Mouse (Mus musculus): ENCODE results near the gene Setd7. TPM values are rescaled to one million over a fixed set of nuclear protein-coding genes. Genes with fewer than 3 reads are reported as not detected.

Setd7 gene
- total RNA-seq, 1 experiment from 2014 or later, result 33.5 TPM

DNA sequence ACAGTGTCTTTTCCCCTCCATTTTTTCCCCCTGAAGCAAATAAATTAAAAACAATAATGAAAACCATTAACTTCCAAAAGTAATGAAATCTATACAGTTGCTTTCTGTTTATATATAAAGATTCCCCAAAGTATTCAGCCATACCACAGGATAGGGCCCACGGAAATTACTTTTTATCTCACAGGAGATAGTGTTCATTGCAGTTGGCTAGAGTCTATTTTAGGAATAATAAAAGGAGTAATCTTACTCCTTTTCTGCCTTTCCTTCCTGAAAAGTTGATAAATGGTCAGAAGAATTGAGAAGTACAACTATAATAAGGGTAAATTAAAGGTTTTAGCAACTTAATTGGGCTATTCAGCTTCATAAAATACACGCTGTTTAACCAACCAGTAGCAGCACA, 92.1 kb downstream of the Setd7 start:
- DNase-seq, result no peak

Other genes starting within 250 kb of the Setd7 start
- 87.8 and 88.4 TPM in 2 replicates for gene Elf2, start 220.2 kb downstream of the Setd7 start, total RNA-seq (2021)
- 308 and 324 TPM in 2 replicates for gene Mgarp, start 164.1 kb downstream of the Setd7 start, total RNA-seq (2021)
- gene Ndufc1, start 151.9 kb downstream of the Setd7 start, total RNA-seq (2021), result 888 and 904 TPM in 2 replicates
- 47.8 and 50.1 TPM in 2 replicates for gene Naa15, start 145.7 kb downstream of the Setd7 start, total RNA-seq (2021)
- 13.1 TPM in 2 replicates for gene Rab33b, start 77.0 kb downstream of the Setd7 start, total RNA-seq (2021)
- 65.8 and 71.2 TPM in 2 replicates for gene Mgst2, start 99.5 kb upstream of the Setd7 start, total RNA-seq (2021)